Mouse (Mus musculus): ENCODE data around the gene Plscr3.

DNA sequence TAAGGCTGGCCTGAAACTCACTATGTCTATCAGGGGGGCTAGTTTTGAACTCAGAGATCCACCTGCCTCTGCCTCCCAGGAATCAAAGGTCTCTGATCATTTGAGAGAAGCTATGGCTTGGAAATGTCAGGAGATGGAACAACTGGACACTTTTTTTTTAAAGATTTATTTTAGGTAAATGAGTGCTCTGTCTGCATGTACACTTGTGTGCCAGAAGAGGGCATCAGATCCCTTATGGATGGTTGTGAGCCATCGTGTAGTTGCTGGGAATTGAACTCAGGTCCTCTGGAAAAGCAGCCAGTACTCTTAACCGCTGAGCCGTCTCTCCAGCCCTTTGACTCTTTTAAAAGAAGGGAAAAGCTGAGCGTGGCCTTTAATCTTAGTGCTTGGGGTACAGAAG lies 39.8 kb upstream of the Plscr3 start:
- TF ChIP-seq CTCF (IDR thresholded peaks at IDR 0.05; ENCODE audit: borderline replicate concordance, control insufficient read depth, extremely low read depth, insufficient read depth, low read length, poor library complexity) = no peak
- TF ChIP-seq POLR2A (IDR thresholded peaks at IDR 0.05; ENCODE audit: control insufficient read depth, extremely low read depth, insufficient read depth, low read length, poor library complexity) = no peak

All from thymus, adult 2 months (tissue).